Mouse (Mus musculus): ENCODE data around the gene Thrb.

Gene Thrb

GRCm38 (mm10) chr14:17786249-17786648 lies 126.2 kb downstream of the Thrb start:
- no peak for DNase-seq

- no peak for DNase-seq
Measured at GRCm38 (mm10) chr14:17803934-17804602, 144.0 kb downstream of the Thrb start.

- no peak for DNase-seq
Measured at GRCm38 (mm10) chr14:17811051-17811450, 151.0 kb downstream of the Thrb start.

GRCm38 (mm10) chr14:17812414-17812813 lies 152.4 kb downstream of the Thrb start:
- no peak for DNase-seq

GRCm38 (mm10) chr14:17815103-17815502 lies 155.0 kb downstream of the Thrb start:
- DNase-seq = no peak

- DNase-seq = no peak
Measured at GRCm38 (mm10) chr14:17818086-17818485, 158.0 kb downstream of the Thrb start.

- no peak for DNase-seq
Measured at GRCm38 (mm10) chr14:17822754-17823153, 162.7 kb downstream of the Thrb start.

- DNase-seq = no peak
Measured at GRCm38 (mm10) chr14:17827401-17827800, 167.3 kb downstream of the Thrb start.

- DNase-seq = no peak
Measured at GRCm38 (mm10) chr14:17835738-17836137, 175.7 kb downstream of the Thrb start.

GRCm38 (mm10) chr14:17836766-17837165 lies 176.7 kb downstream of the Thrb start:
- no peak for DNase-seq

- DNase-seq = no peak
Measured at GRCm38 (mm10) chr14:17845003-17845697, 185.1 kb downstream of the Thrb start.

GRCm38 (mm10) chr14:17845871-17846270 lies 185.8 kb downstream of the Thrb start:
- no peak for DNase-seq

- DNase-seq = no peak
Measured at GRCm38 (mm10) chr14:17846700-17847099, 186.6 kb downstream of the Thrb start.

GRCm38 (mm10) chr14:17847211-17847610 lies 187.2 kb downstream of the Thrb start:
- DNase-seq = no peak

- no peak for DNase-seq
Measured at GRCm38 (mm10) chr14:17850355-17850754, 190.3 kb downstream of the Thrb start.

- DNase-seq = no peak
Measured at GRCm38 (mm10) chr14:17852236-17852635, 192.2 kb downstream of the Thrb start.

- DNase-seq = no peak
Measured at GRCm38 (mm10) chr14:17859790-17860385, 199.8 kb downstream of the Thrb start.

GRCm38 (mm10) chr14:17862651-17863050 lies 202.6 kb downstream of the Thrb start:
- DNase-seq = no peak

- DNase-seq = no peak
Measured at GRCm38 (mm10) chr14:17863701-17864320, 203.8 kb downstream of the Thrb start.

- DNase-seq = no peak
Measured at GRCm38 (mm10) chr14:17868326-17868725, 208.3 kb downstream of the Thrb start.

- DNase-seq = no peak
Measured at GRCm38 (mm10) chr14:17875946-17876345, 215.9 kb downstream of the Thrb start.

- no peak for DNase-seq
Measured at GRCm38 (mm10) chr14:17879446-17879845, 219.4 kb downstream of the Thrb start.

GRCm38 (mm10) chr14:17884884-17885283 lies 224.8 kb downstream of the Thrb start:
- DNase-seq = no peak

- DNase-seq = no peak
Measured at GRCm38 (mm10) chr14:17885320-17885719, 225.3 kb downstream of the Thrb start.
